Mouse (Mus musculus) frontal cortex, postnatal 14 days (tissue): ENCODE results near the gene Dmrtb1.

Experiments
- DNase-seq, 2 experiments: peaks; one replicate each; pipeline ENCODE4 v3.0.0; 2022; ENCODE audit warnings: low spot score in 2 of 2

Dmrtb1 gene

GRCm38 (mm10) chr4:107681099-107681849, 2.8 kb downstream of the Dmrtb1 start:
- no peak for DNase-seq

GRCm38 (mm10) chr4:107680311-107681098, 3.5 kb downstream of the Dmrtb1 start:
- DNase-seq, result no peak

- no peak for DNase-seq
These were observed 8.4 kb downstream of the Dmrtb1 start for GRCm38 (mm10) chr4:107675645-107676044.

- no peak for DNase-seq
These were observed 9.7 kb downstream of the Dmrtb1 start for GRCm38 (mm10) chr4:107674322-107674644.

- DNase-seq, result peak; percentile 79 to 83
These were observed 10.2 kb downstream of the Dmrtb1 start for GRCm38 (mm10) chr4:107673638-107674321.

GRCm38 (mm10) chr4:107670731-107671130, 13.3 kb downstream of the Dmrtb1 start:
- no peak for DNase-seq

GRCm38 (mm10) chr4:107668514-107668913, 15.5 kb downstream of the Dmrtb1 start:
- DNase-seq, result no peak

- DNase-seq, result no peak
These were observed 23.4 kb downstream of the Dmrtb1 start for GRCm38 (mm10) chr4:107660649-107661048.

GRCm38 (mm10) chr4:107653280-107653643, 30.8 kb downstream of the Dmrtb1 start:
- no peak for DNase-seq

- peak; percentile 64 to 81 for DNase-seq
These were observed 31.3 kb downstream of the Dmrtb1 start for GRCm38 (mm10) chr4:107652598-107653279.

- no peak for DNase-seq
These were observed 33.0 kb downstream of the Dmrtb1 start for GRCm38 (mm10) chr4:107651021-107651496.

- no peak for DNase-seq
These were observed 35.0 kb downstream of the Dmrtb1 start for GRCm38 (mm10) chr4:107648959-107649485.

- no peak for DNase-seq
These were observed 42.4 kb downstream of the Dmrtb1 start for GRCm38 (mm10) chr4:107641624-107642023.

GRCm38 (mm10) chr4:107638303-107638702, 45.7 kb downstream of the Dmrtb1 start:
- no peak for DNase-seq

- DNase-seq, result no peak
These were observed 46.4 kb downstream of the Dmrtb1 start for GRCm38 (mm10) chr4:107637670-107638069.

- DNase-seq, result no peak
These were observed 47.9 kb downstream of the Dmrtb1 start for GRCm38 (mm10) chr4:107636099-107636498.

- no peak for DNase-seq
These were observed 49.4 kb downstream of the Dmrtb1 start for GRCm38 (mm10) chr4:107634631-107635030.

GRCm38 (mm10) chr4:107628921-107629411, 55.1 kb downstream of the Dmrtb1 start:
- DNase-seq, result no peak

GRCm38 (mm10) chr4:107628226-107628625, 55.8 kb downstream of the Dmrtb1 start:
- no peak for DNase-seq
